In the genomic region with DNA sequence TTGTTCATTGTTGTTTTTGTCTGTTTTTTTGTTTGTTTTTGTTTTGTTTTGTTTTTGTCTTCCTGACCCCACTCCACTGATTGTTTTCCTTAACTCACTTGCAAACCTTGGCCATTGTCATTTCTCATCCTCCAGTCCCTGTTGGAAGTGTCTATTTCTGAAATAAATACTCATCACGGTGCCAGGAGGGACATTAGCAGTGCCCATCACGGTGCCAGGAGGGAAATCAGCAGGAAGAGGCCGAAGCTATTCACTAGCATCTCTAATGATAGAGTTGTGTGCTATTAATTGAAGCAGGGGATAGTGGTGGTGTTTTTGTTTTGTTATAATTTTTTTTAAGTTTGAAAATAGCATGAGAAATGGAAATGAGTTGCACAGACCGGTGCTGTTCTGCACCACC, we compare ENCODE assay signal across 20 mouse cellular contexts.
DNase-seq lines count a peak whose midpoint lies in the region; ATAC-seq and TF ChIP-seq lines count a peak whose summit lies in the region.
"Had no signal": no experiment of that assay in that cellular context is flagged by ENCODE, and none has a peak within 500 bp of the region (broad histone marks: within the 10 kb centered on the region; RNA-seq: fewer than 3 reads in every experiment).

No protein-coding gene starts in this region.

- H3K4me3 ChIP-seq in lung, adult 2 months (replicated peaks; ENCODE audit: extremely low read depth, low read depth, low read length), result no peak overlapping the region
- no peak overlapping the region for H3K4me3 ChIP-seq in midbrain, embryonic 11.5 days (ENCODE audit: low read depth, low read length)
- H3K4me3 ChIP-seq: embryonic facial prominence, embryonic 13.5 days; forebrain, embryonic 12.5 days; heart, adult 2 months; heart, embryonic 15.5 days; hindbrain, embryonic 13.5 days had no signal

- no peak for ATAC-seq in midbrain, embryonic 11.5 days (ENCODE audit: low FRiP score)
- ATAC-seq: forebrain, embryonic 16.5 days; hindbrain, postnatal 0 days had no signal

- TF ChIP-seq CTCF in lung, adult 2 months (IDR thresholded peaks at IDR 0.05; ENCODE audit: insufficient read depth, low read length), result no peak

- H3K4me1 ChIP-seq in lung, adult 2 months (ENCODE audit: control insufficient read depth, insufficient read depth, low read length), result no peaks in the 10 kb centered on the region
- H3K4me1 ChIP-seq in midbrain, embryonic 11.5 days (ENCODE audit: control insufficient read depth, insufficient read depth, low read length), result no peaks in the 10 kb centered on the region
- H3K4me1 ChIP-seq: embryonic facial prominence, embryonic 13.5 days; forebrain, embryonic 12.5 days; heart, embryonic 15.5 days; hindbrain, embryonic 13.5 days had no signal

- no peak overlapping the region for H3K27ac ChIP-seq in midbrain, embryonic 11.5 days (ENCODE audit: low read depth, low read length)
- H3K27ac ChIP-seq: embryonic facial prominence, embryonic 13.5 days; forebrain, embryonic 12.5 days; heart, adult 2 months; heart, embryonic 15.5 days; hindbrain, embryonic 13.5 days; hindbrain, postnatal 0 days had no signal

- H3K9ac ChIP-seq in midbrain, embryonic 11.5 days (ENCODE audit: low read length), result no peak overlapping the region
- H3K9ac ChIP-seq: embryonic facial prominence, embryonic 13.5 days; forebrain, embryonic 12.5 days; heart, embryonic 15.5 days; hindbrain, embryonic 13.5 days had no signal

- no peaks in the 10 kb centered on the region for H3K27me3 ChIP-seq in midbrain, embryonic 11.5 days (ENCODE audit: control insufficient read depth, insufficient read depth, low read length)
- H3K27me3 ChIP-seq: embryonic facial prominence, embryonic 13.5 days; forebrain, embryonic 12.5 days; heart, embryonic 15.5 days; hindbrain, embryonic 13.5 days had no signal

- no peaks in the 10 kb centered on the region for H3K36me3 ChIP-seq in midbrain, embryonic 11.5 days (ENCODE audit: control insufficient read depth, insufficient read depth, low read length)
- H3K36me3 ChIP-seq: embryonic facial prominence, embryonic 13.5 days; forebrain, embryonic 12.5 days; heart, embryonic 15.5 days; hindbrain, embryonic 13.5 days had no signal

- no peak overlapping the region for H3K4me2 ChIP-seq in midbrain, embryonic 11.5 days
- H3K4me2 ChIP-seq: embryonic facial prominence, embryonic 13.5 days; forebrain, embryonic 12.5 days; heart, embryonic 11.5 days; heart, embryonic 15.5 days; hindbrain, embryonic 13.5 days had no signal

- peak; percentile 86 for DNase-seq in brain, adult 2 months (ENCODE audit: low read depth, low spot score)
- peak; percentile 23 for DNase-seq in cerebellum, adult 11 months
- peak; percentile 32 for DNase-seq in cerebellum, adult 8-10 months
- peak; percentile 38 to 54 for DNase-seq in cerebellum, postnatal 14 days
- DNase-seq in lung, adult 2 months, result no peak
- no peak for DNase-seq in lung, adult 18-20 months
- DNase-seq in midbrain, embryonic 11.5 days (ENCODE audit: low spot score, missing footprints), result no peak
- DNase-seq: adrenal gland, adult 2 months; adrenal gland, postnatal 25 days; gastrocnemius, postnatal 14 days; heart, adult 2 months; heart, postnatal 14 days; kidney, adult 18-20 months had no signal

- no peak for TF ChIP-seq POLR2A in lung, adult 2 months (IDR thresholded peaks at IDR 0.05; ENCODE audit: borderline replicate concordance, extremely low read depth, low read depth, low read length)

- H3K9me3 ChIP-seq in midbrain, embryonic 11.5 days (ENCODE audit: control insufficient read depth, low read length), result no peaks in the 10 kb centered on the region
- H3K9me3 ChIP-seq: embryonic facial prominence, embryonic 13.5 days; forebrain, embryonic 12.5 days; heart, embryonic 15.5 days; hindbrain, embryonic 13.5 days had no signal

- WGBS in lung, adult 2 months, result 79% methylated on average over 4 of the region's 4 CpGs
- WGBS in midbrain, embryonic 11.5 days, result 92% methylated on average over 4 of the region's 4 CpGs

Comparison
In these comparisons a context has a peak if more than half of its experiments do, and no peak if none do; other contexts are left out.
1. DNase-seq: peak in brain, adult 2 months (single experiment), cerebellum, adult 11 months (single experiment), cerebellum, adult 8-10 months (single experiment) and cerebellum, postnatal 14 days (2 of 2); none in lung, adult 2 months (single experiment), lung, adult 18-20 months (0 of 2) and midbrain, embryonic 11.5 days (single experiment).